Mouse (Mus musculus) CH12.LX (cell line): ENCODE results near the gene Kcnj15. TPM values are rescaled to one million over a fixed set of nuclear protein-coding genes. Genes with fewer than 3 reads are reported as not detected.

Experiments used
- DNase-seq: peaks from one replicate; pipeline ENCODE4 v3.0.0-alpha.2; 2013; ENCODE audit errors: extremely low read depth
- H3K27ac ChIP-seq: 2 replicates; pipeline ENCODE4 v1.5.1; 2012; ENCODE audit warnings: low read depth, mild to moderate bottlenecking, control low read depth, moderate library complexity; ENCODE audit not compliant: insufficient read depth
- H3K27me3 ChIP-seq: replicated peaks from 2 replicates; pipeline ENCODE3; 2012; ENCODE audit warnings: inconsistent platforms
- H3K36me3 ChIP-seq, 2 experiments: replicated peaks in 1 of 2; 2 replicates each; pipeline versions ENCODE3 to v1.6.1; 2012; ENCODE audit warnings: inconsistent platforms in 1 of 2, low read length in 1 of 2, mild to moderate bottlenecking in 1 of 2, mixed read lengths in 1 of 2, moderate library complexity in 1 of 2; ENCODE audit not compliant: control insufficient read depth in 1 of 2, insufficient read depth in 1 of 2
- H3K4me1 ChIP-seq, 2 experiments: 2 replicates each; pipeline ENCODE4 v1.6.1; 2012; ENCODE audit warnings: inconsistent platforms in 1 of 2, moderate library complexity in 1 of 2; ENCODE audit not compliant: insufficient read depth in 2 of 2, control insufficient read depth in 1 of 2
- H3K4me2 ChIP-seq: 2 replicates; pipeline ENCODE4 v1.6.1; 2012; ENCODE audit warnings: low read depth, mild to moderate bottlenecking, control low read depth; ENCODE audit not compliant: poor library complexity, insufficient read depth, severe bottlenecking
- H3K4me3 ChIP-seq, 3 experiments: fragments of 150-350 bp in 1 of 3; sonication (generic) in 1 of 3; replicated peaks in 1 of 3; 2 replicates each; pipeline versions ENCODE3 to v1.5.1; 2011 to 2012; ENCODE audit warnings: low read depth in 2 of 3, low read length in 2 of 3, mild to moderate bottlenecking in 2 of 3, moderate library complexity in 2 of 3, control low read depth in 1 of 3, improper control_type of control experiment in 1 of 3, inconsistent platforms in 1 of 3, mixed read lengths in 1 of 3; ENCODE audit not compliant: poor library complexity in 1 of 3
- H3K79me2 ChIP-seq: replicated peaks from 2 replicates; pipeline ENCODE4 v1.6.1; 2012; ENCODE audit warnings: mild to moderate bottlenecking, moderate library complexity; ENCODE audit not compliant: control insufficient read depth, poor library complexity, insufficient read depth, severe bottlenecking; ENCODE audit errors: extremely low read depth
- H3K9ac ChIP-seq: 2 replicates; pipeline ENCODE4 v1.6.1; 2012; ENCODE audit warnings: low read depth, mild to moderate bottlenecking, control low read depth, moderate library complexity; ENCODE audit not compliant: insufficient read depth
- H3K9me3 ChIP-seq: replicated peaks from 2 replicates; pipeline ENCODE3; 2012; ENCODE audit warnings: low read length, inconsistent platforms, mixed read lengths
- BHLHE40 ChIP-seq: IDR thresholded peaks from 2 replicates; pipeline ENCODE4 v1.6.1; 2011; ENCODE audit warnings: mild to moderate bottlenecking, low read depth, low read length, improper control_type of control experiment
- ETS1 ChIP-seq: conservative IDR thresholded peaks from 2 replicates; pipeline ENCODE4 v1.6.1; 2012; ENCODE audit warnings: low read depth, mild to moderate bottlenecking, inconsistent platforms, low read length, improper control_type of control experiment, moderate library complexity
- HCFC1 ChIP-seq: IDR thresholded peaks from 2 replicates; pipeline ENCODE4 v1.6.1; 2012; ENCODE audit warnings: low read depth, mild to moderate bottlenecking, inconsistent platforms, low read length, improper control_type of control experiment
- IRF4 ChIP-seq: IDR thresholded peaks from 2 replicates; pipeline ENCODE4 v1.6.1; 2014; ENCODE audit warnings: low read depth, mild to moderate bottlenecking, inconsistent platforms, low read length, improper control_type of control experiment
- JUND ChIP-seq: conservative IDR thresholded peaks from 2 replicates; pipeline ENCODE4 v1.6.1; 2011; ENCODE audit warnings: low read depth, low read length, improper control_type of control experiment
- MAZ ChIP-seq: IDR thresholded peaks from 2 replicates; pipeline ENCODE4 v1.6.1; 2012; ENCODE audit warnings: low read depth, mild to moderate bottlenecking, inconsistent platforms, low read length, improper control_type of control experiment, moderate library complexity
- MEF2A ChIP-seq: IDR thresholded peaks from 2 replicates; pipeline ENCODE4 v1.6.1; 2014; ENCODE audit warnings: low read depth, mild to moderate bottlenecking, inconsistent platforms, low read length, improper control_type of control experiment, borderline replicate concordance
- MXI1 ChIP-seq: IDR thresholded peaks from 2 replicates; pipeline ENCODE4 v1.6.1; 2011; ENCODE audit warnings: mild to moderate bottlenecking, low read depth, low read length, improper control_type of control experiment
- MYC ChIP-seq: IDR thresholded peaks from 2 replicates; pipeline ENCODE4 v1.6.1; 2011; ENCODE audit warnings: low read depth, mild to moderate bottlenecking, improper control_type of control experiment, low read length
- NRF1 ChIP-seq: IDR thresholded peaks from 2 replicates; pipeline ENCODE4 v1.6.1; 2014; ENCODE audit warnings: low read depth, mild to moderate bottlenecking, inconsistent platforms, low read length, improper control_type of control experiment, moderate library complexity
- PAX5 ChIP-seq: IDR thresholded peaks from 2 replicates; pipeline ENCODE4 v1.6.1; 2012; ENCODE audit warnings: low read length, inconsistent platforms, mixed read lengths
- POLR2A ChIP-seq: IDR thresholded peaks from 2 replicates; pipeline ENCODE4 v1.6.1; 2011; ENCODE audit warnings: low read depth, mild to moderate bottlenecking, improper control_type of control experiment, low read length
- POLR2AphosphoS2 ChIP-seq: IDR thresholded peaks from 2 replicates; pipeline ENCODE4 v1.6.1; 2011; ENCODE audit warnings: low read depth, low read length, improper control_type of control experiment
- RCOR1 ChIP-seq: conservative IDR thresholded peaks from 2 replicates; pipeline ENCODE4 v1.6.1; 2012; ENCODE audit warnings: low read depth, mild to moderate bottlenecking, inconsistent platforms, low read length, improper control_type of control experiment
- SIN3A ChIP-seq: IDR thresholded peaks from 2 replicates; pipeline ENCODE4 v1.6.1; 2012; ENCODE audit warnings: low read length, improper control_type of control experiment, inconsistent platforms
- SMC3 ChIP-seq: IDR thresholded peaks from 2 replicates; pipeline ENCODE4 v1.6.1; 2011; ENCODE audit warnings: low read depth, low read length, improper control_type of control experiment
- USF1 ChIP-seq: IDR thresholded peaks from 2 replicates; pipeline ENCODE4 v1.6.1; 2014; ENCODE audit warnings: low read depth, mild to moderate bottlenecking, inconsistent platforms, low read length, improper control_type of control experiment
- USF2 ChIP-seq: conservative IDR thresholded peaks from 2 replicates; pipeline ENCODE4 v1.6.1; 2011; ENCODE audit warnings: low read depth, low read length, improper control_type of control experiment
- ZC3H11A ChIP-seq: IDR thresholded peaks from 2 replicates; pipeline ENCODE4 v1.6.1; 2012; ENCODE audit warnings: low read depth, mild to moderate bottlenecking, inconsistent platforms, low read length, improper control_type of control experiment
- ZMIZ1 ChIP-seq: IDR thresholded peaks from 2 replicates; pipeline ENCODE4 v1.6.1; 2012; ENCODE audit warnings: low read depth, mild to moderate bottlenecking, inconsistent platforms, low read length, improper control_type of control experiment
- ZNF384 ChIP-seq: IDR thresholded peaks from 2 replicates; pipeline ENCODE4 v1.6.1; 2012; ENCODE audit warnings: low read depth, low read length, improper control_type of control experiment, inconsistent platforms
- dilution Hi-C: fragments of 300-500 bp; cut with MboI; formaldehyde crosslinking; loops from 2 replicates; pipeline ENCODE4 v1.14.3; 2020; ENCODE audit warnings: low sequenced_read_pairs; ENCODE audit not compliant: extremely low pct_unique_long_range_greater_than_20kb, extremely low pct_ligation_motif_present
- in situ Hi-C: fragments of 300-500 bp; cut with MboI; formaldehyde crosslinking; loops from 3 replicates; pipeline ENCODE4 v1.14.3; 2019; ENCODE audit warnings: low sequenced_read_pairs, low pct_ligation_motif_present, low pct_unique_long_range_greater_than_20kb, mixed read lengths
- polyA plus RNA-seq: library from polyadenylated mRNA; unstranded; fragments of >175 nt; gene quantifications from 2 replicates; pipeline ENCODE4 v1.2.1, GENCODE M21; 2012; ENCODE audit warnings: low read depth; ENCODE audit not compliant: insufficient read length
- total RNA-seq, 2 experiments: library from RNA; depleted of rRNA; stranded (reverse); fragments of 300-350 nt in 1 of 2; fragments of >200 nt in 1 of 2; gene quantifications; 2 replicates each; pipeline ENCODE4 v1.2.3; 2012 to 2014

Kcnj15 gene
- total and polyA plus RNA-seq, 3 experiments, result 0.37 to 1.1 (median 0.51) TPM

GRCm38 (mm10) chr16:95285767-95286166 is 28.4 kb downstream of the Kcnj15 start:
- dilution Hi-C loops, result no loop called here
- TF ChIP-seq NRF1 (no peak), IRF4 (no peak), USF1 (no peak), MYC (no peak), MAZ (no peak), MEF2A (no peak), USF2 (no peak), BHLHE40 (no peak)
- TF ChIP-seq, all 38 proteins: peak for 0
- Histone ChIP-seq H3K36me3 (no peaks in the 10 kb centered on the region), H3K9ac (no peak overlapping the region), H3K9me3 (no peaks in the 10 kb centered on the region), H3K27me3 (no peaks in the 10 kb centered on the region), H3K4me3 (no peak overlapping the region), H3K4me2 (no peak overlapping the region), H3K79me2 (no peaks in the 10 kb centered on the region), H3K27ac (no peak overlapping the region), H3K4me1 (peaks cover 16 to 25% of the 10 kb centered on the region in 2 experiments)
- in situ Hi-C loops, result no loop called here
- no peak for DNase-seq

DNA sequence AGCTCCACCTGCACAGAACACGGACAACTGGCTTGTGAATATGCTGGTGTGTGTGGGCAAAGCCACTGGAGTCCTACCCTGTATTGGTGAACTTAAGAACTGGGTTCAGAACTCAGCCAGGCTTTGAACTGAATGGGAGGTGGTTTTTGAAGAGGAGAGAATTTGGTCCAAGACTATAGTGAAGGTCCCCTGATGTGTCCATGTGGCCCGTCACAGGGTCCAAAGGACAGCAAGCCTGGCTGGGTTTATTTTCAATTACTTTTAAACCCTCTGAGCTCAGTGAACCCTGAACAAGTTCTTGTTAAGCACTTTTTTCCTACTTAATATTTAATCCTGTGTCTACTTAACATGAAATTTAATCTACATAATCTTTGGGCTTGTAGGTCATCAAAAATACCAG is 30.3 kb downstream of the Kcnj15 start:
- no peak for DNase-seq
- in situ Hi-C loops, result no loop called here

DNA sequence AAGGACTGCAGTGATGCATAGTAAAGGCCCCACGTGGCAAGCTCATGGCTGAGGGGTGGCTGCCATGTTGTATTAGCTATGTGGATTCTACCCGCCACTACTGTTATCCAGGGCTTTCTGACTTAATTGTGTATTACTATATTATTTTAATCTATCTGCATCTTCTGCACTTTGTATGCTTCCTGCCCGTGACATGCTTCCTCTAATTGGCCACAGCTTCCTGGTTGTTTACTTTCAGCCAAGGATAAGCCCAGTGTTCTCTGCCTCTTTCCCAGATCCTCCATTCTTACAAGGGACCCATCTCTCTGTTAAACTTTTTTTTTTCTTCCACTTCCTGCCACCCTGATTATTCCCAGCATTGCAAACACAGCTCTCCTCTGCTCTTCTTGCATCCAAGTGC is 32.0 kb downstream of the Kcnj15 start:
- no peaks in the 10 kb centered on the region for H3K79me2 ChIP-seq
- in situ Hi-C loops, result no loop called here
- DNase-seq, result no peak
- no peak overlapping the region for H3K27ac ChIP-seq
- H3K4me2 ChIP-seq, result no peak overlapping the region
- H3K9me3 ChIP-seq, result peaks cover 3% of the 10 kb centered on the region
- H3K36me3 ChIP-seq, result no peaks in the 10 kb centered on the region
- TF ChIP-seq SMC3 (no peak), IRF4 (no peak), HCFC1 (no peak), JUND (no peak), NRF1 (no peak), PAX5 (no peak), ZNF384 (no peak), POLR2AphosphoS2 (no peak), RCOR1 (no peak), ETS1 (no peak), POLR2A (no peak), USF2 (no peak), BHLHE40 (no peak)
- dilution Hi-C loops, result no loop called here
- no peak overlapping the region for H3K9ac ChIP-seq
- H3K4me1 ChIP-seq, result peaks cover 8 to 31% of the 10 kb centered on the region in 2 experiments
- no peak overlapping the region for H3K4me3 ChIP-seq
- H3K27me3 ChIP-seq, result no peaks in the 10 kb centered on the region

More for the DNA sequence above, 30.3 kb downstream of the Kcnj15 start:
- no peak overlapping the region for H3K4me2 ChIP-seq
- H3K27ac ChIP-seq, result no peak overlapping the region
- no peak overlapping the region for H3K4me3 ChIP-seq
- no peaks in the 10 kb centered on the region for H3K9me3 ChIP-seq
- no peaks in the 10 kb centered on the region for H3K79me2 ChIP-seq
- peaks cover 8 to 29% of the 10 kb centered on the region in 2 experiments for H3K4me1 ChIP-seq
- TF ChIP-seq SIN3A (no peak), JUND (no peak), ZMIZ1 (no peak), ZC3H11A (no peak), MXI1 (no peak)
- TF ChIP-seq, all 38 proteins: peak for 0
- Histone ChIP-seq H3K9ac (no peak overlapping the region), H3K27me3 (no peaks in the 10 kb centered on the region), H3K36me3 (no peaks in the 10 kb centered on the region)
- dilution Hi-C loops, result no loop called here
